Mouse (Mus musculus): ENCODE data around the gene Ppm1g. TPM values are rescaled to one million over a fixed set of nuclear protein-coding genes. Genes with fewer than 3 reads are reported as not detected.
A peak's percentile ranks its signal among the peaks of the same experiment; 100 is the strongest.

Ppm1g gene
- polyA plus RNA-seq, 1 experiment from 2014 or later: 85.4 TPM

DNA sequence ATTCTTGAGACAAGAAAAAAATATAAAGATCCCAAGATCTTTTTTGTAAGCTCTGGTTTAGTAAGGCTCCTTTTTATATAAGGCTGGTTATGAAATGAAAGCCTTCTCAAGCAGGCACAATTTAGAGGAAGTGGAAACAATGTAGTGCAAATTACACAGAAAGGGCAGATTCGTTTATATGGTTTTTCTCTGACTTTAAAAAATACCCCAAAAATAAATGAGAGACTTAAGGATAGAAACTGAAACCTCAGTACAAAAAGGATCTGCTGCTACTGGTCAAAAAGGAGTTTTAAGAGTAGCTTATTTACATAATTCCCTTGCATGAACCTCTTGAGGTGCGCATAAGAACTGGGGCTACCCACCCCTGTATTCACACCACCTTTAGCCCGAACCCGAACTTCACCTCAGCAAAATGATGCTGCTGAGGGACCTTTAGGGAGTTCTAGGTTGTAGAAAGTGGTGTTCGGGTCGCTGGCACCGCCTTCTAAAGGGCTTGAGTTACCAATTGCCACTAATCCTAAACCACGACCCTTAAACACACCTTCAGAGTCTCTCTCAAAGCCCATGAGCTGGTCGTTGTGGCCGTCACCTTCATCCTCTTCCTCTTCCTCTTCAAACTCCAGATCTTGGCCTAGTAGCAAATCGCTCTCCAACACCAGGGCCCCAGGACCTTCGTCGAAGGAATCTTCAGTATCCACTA is 19.3 kb downstream of the Ppm1g start:
- Histone ChIP-seq H3K9ac (ENCODE audit: low read length) (peak overlapping the region; percentile 90), H3K4me3 (ENCODE audit: control insufficient read depth in 1 of 2, insufficient read depth in 1 of 2, low read depth in 1 of 2, low read length in 2 of 2) (peak overlapping the region; percentile 72 to 86), H3K4me2 (ENCODE audit: low read length) (peak overlapping the region; percentile 90), H3K9me3 (ENCODE audit: control insufficient read depth, low read length) (peaks cover 6% of the 10 kb centered on the region), H3K27ac (replicated peaks in 1 of 2; ENCODE audit: control insufficient read depth in 1 of 2, insufficient read depth in 1 of 2, low read depth in 2 of 2, low read length in 2 of 2) (peak overlapping the region; percentile 36 to 86), H3K27me3 (ENCODE audit: control insufficient read depth, insufficient read depth, low read length) (no peaks in the 10 kb centered on the region), H3K4me1 (ENCODE audit: control insufficient read depth in 2 of 2, insufficient read depth in 2 of 2, low read length in 2 of 2) (peaks cover 5 to 15% of the 10 kb centered on the region in 2 experiments; a peak in 2 of 4 replicates), H3K36me3 (ENCODE audit: control insufficient read depth, insufficient read depth, low read length) (peaks cover 83% of the 10 kb centered on the region)
- ATAC-seq (ENCODE audit: insufficient number of reproducible peaks, insufficient read depth, low FRiP score, low read depth): no peak
- 19% methylated on average over 13 of the region's 13 CpGs for WGBS

DNA sequence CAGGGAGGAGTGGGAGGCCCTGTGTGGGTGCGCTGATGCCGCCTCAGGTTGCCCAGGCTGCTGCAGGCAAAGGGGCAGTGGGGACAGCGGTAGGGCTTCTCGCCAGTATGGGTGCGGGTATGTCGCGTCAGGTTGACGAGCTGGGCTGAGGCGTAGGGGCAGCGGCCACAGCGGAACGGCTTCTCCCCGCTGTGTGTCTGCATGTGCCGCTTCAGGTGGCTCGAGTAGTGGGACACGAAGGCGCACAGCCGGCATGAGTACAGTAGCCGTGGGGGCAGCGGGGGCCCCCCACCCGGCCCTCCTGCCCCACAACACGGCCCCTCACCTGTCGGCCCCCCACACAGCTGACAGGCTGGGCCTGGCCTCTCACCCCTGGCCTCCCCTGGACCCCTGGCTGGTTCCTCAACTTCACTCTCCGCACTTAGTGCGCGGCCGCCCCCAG is 20.1 kb downstream of the Ppm1g start:
- Histone ChIP-seq H3K4me1 (ENCODE audit: control insufficient read depth in 2 of 2, insufficient read depth in 2 of 2, low read length in 2 of 2) (peaks cover 5 to 15% of the 10 kb centered on the region in 2 experiments; a peak in 2 of 4 replicates), H3K9me3 (ENCODE audit: control insufficient read depth, low read length) (peaks cover 6% of the 10 kb centered on the region), H3K27ac (replicated peaks in 1 of 2; ENCODE audit: control insufficient read depth in 1 of 2, insufficient read depth in 1 of 2, low read depth in 2 of 2, low read length in 2 of 2) (no peak overlapping the region), H3K4me2 (ENCODE audit: low read length) (0 out of 2 replicates have a peak overlapping the region, but pooled peaks have one; percentile 90), H3K27me3 (ENCODE audit: control insufficient read depth, insufficient read depth, low read length) (no peaks in the 10 kb centered on the region), H3K9ac (ENCODE audit: low read length) (no peak overlapping the region; the same call in 1 of the 2 replicates), H3K36me3 (ENCODE audit: control insufficient read depth, insufficient read depth, low read length) (peaks cover 84% of the 10 kb centered on the region), H3K4me3 (ENCODE audit: control insufficient read depth in 1 of 2, insufficient read depth in 1 of 2, low read depth in 1 of 2, low read length in 2 of 2) (no peak overlapping the region; a peak in 1 of 4 replicates)
- 88% methylated on average over 27 of the region's 27 CpGs for WGBS
- no peak for ATAC-seq (ENCODE audit: insufficient number of reproducible peaks, insufficient read depth, low FRiP score, low read depth)

DNA sequence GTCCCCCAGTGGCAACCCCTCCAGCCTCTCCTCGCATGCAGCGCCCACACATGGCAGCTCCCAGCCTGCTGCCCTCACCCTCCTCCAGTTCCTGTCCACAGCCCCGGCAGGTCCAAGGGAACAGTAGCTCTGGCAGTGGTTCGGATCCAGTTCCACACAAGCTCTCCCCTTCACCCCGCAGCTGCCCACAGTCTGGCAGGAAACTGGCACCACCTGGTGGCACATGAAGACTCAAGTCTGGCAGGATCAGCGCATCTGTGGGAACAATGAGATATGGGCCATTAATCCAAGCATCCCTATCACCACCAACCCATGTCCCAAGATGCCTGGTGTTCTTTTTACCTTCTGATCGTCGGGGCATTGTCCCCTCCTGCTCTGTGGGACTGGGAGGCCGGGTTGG is 20.6 kb downstream of the Ppm1g start:
- Histone ChIP-seq H3K27ac (replicated peaks in 1 of 2; ENCODE audit: control insufficient read depth in 1 of 2, insufficient read depth in 1 of 2, low read depth in 2 of 2, low read length in 2 of 2) (no peak overlapping the region), H3K4me1 (ENCODE audit: control insufficient read depth in 2 of 2, insufficient read depth in 2 of 2, low read length in 2 of 2) (peaks cover 5 to 15% of the 10 kb centered on the region in 2 experiments; a peak in 2 of 4 replicates), H3K4me2 (ENCODE audit: low read length) (no peak overlapping the region), H3K27me3 (ENCODE audit: control insufficient read depth, insufficient read depth, low read length) (no peaks in the 10 kb centered on the region), H3K4me3 (ENCODE audit: control insufficient read depth in 1 of 2, insufficient read depth in 1 of 2, low read depth in 1 of 2, low read length in 2 of 2) (no peak overlapping the region), H3K9me3 (ENCODE audit: control insufficient read depth, low read length) (peaks cover 6% of the 10 kb centered on the region), H3K36me3 (ENCODE audit: control insufficient read depth, insufficient read depth, low read length) (peaks cover 84% of the 10 kb centered on the region), H3K9ac (ENCODE audit: low read length) (no peak overlapping the region)
- WGBS: 90% methylated on average over 9 of the region's 9 CpGs
- ATAC-seq (ENCODE audit: insufficient number of reproducible peaks, insufficient read depth, low FRiP score, low read depth): no peak

DNA sequence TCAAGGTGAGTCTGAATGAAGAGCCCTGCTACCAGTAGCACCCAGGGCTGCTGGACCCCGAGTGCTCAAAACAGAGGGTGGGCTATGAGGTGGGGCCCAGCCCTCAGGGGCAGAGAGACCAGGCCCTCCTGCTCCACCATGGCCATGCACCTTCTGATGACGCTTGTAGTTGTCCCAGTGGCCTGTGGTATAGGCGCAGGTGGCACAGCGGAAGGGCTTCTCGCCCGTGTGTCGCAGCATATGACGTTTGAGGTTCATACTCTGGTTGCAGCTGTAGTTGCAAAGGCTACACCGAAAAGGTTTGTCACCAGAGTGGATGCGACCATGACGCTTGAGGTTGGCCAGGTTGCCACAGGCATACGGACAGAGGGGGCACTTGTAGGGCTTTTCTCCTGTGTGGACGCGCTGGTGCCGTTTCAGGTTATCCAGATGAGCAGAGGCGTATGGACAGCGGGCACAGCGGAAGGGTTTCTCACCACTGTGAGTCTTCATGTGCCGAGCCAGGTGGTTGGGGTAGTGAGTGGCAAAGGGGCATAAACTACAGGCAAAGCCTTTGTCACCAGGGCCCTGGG is 21.1 kb downstream of the Ppm1g start:
- Histone ChIP-seq H3K27me3 (ENCODE audit: control insufficient read depth, insufficient read depth, low read length) (no peaks in the 10 kb centered on the region), H3K9ac (ENCODE audit: low read length) (no peak overlapping the region), H3K4me3 (ENCODE audit: control insufficient read depth in 1 of 2, insufficient read depth in 1 of 2, low read depth in 1 of 2, low read length in 2 of 2) (no peak overlapping the region), H3K36me3 (ENCODE audit: control insufficient read depth, insufficient read depth, low read length) (peaks cover 84% of the 10 kb centered on the region), H3K4me2 (ENCODE audit: low read length) (no peak overlapping the region), H3K9me3 (ENCODE audit: control insufficient read depth, low read length) (peaks cover 6% of the 10 kb centered on the region), H3K27ac (replicated peaks in 1 of 2; ENCODE audit: control insufficient read depth in 1 of 2, insufficient read depth in 1 of 2, low read depth in 2 of 2, low read length in 2 of 2) (no peak overlapping the region), H3K4me1 (ENCODE audit: control insufficient read depth in 2 of 2, insufficient read depth in 2 of 2, low read length in 2 of 2) (peaks cover 5 to 16% of the 10 kb centered on the region in 2 experiments; a peak in 3 of 4 replicates)
- ATAC-seq (ENCODE audit: insufficient number of reproducible peaks, insufficient read depth, low FRiP score, low read depth): no peak
- WGBS: 89% methylated on average over 19 of the region's 19 CpGs

DNA sequence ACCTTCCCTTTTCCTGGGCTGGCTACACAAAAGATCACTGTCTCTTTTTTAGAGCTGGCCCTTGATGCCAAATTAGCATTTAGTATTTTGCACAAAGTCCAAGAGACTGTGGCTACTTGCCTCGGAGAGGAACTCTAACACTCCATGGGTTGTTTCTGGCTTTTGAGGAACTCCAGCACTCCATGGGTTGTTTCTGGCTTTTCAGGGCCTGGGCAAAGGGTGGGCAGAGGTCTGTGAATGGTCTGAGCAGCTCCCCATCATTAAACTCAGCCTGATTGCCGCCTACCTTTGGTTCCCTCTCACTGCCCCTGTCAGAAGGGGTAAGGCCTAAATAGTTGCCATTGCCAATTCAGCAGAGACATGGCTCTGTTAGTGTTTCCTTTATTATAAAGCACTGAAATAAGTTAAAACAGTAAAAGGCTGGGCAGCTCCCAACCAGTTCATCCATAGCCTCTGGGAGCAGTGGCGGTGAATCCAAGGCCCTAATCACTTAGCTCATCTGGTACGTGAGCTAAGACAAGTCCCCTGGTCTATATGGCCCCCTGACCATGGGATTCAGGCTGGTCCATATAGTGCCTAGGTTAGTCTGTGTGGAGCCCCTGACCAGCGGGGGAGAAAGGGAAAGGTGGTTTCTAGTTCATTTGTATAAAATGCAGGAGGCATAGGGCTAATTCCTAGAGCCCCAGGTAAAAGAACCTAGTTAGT is 21.7 kb downstream of the Ppm1g start:
- ATAC-seq (ENCODE audit: insufficient number of reproducible peaks, insufficient read depth, low FRiP score, low read depth): no peak
- Histone ChIP-seq H3K9ac (ENCODE audit: low read length) (0 out of 2 replicates have a peak overlapping the region, but pooled peaks have one; percentile 3), H3K9me3 (ENCODE audit: control insufficient read depth, low read length) (peaks cover 6% of the 10 kb centered on the region), H3K4me3 (ENCODE audit: control insufficient read depth in 1 of 2, insufficient read depth in 1 of 2, low read depth in 1 of 2, low read length in 2 of 2) (no peak overlapping the region), H3K27me3 (ENCODE audit: control insufficient read depth, insufficient read depth, low read length) (no peaks in the 10 kb centered on the region), H3K4me1 (ENCODE audit: control insufficient read depth in 2 of 2, insufficient read depth in 2 of 2, low read length in 2 of 2) (peaks cover 5 to 22% of the 10 kb centered on the region in 2 experiments; a peak in 3 of 4 replicates), H3K27ac (replicated peaks in 1 of 2; ENCODE audit: control insufficient read depth in 1 of 2, insufficient read depth in 1 of 2, low read depth in 2 of 2, low read length in 2 of 2) (no peak overlapping the region), H3K4me2 (ENCODE audit: low read length) (no peak overlapping the region), H3K36me3 (ENCODE audit: control insufficient read depth, insufficient read depth, low read length) (peaks cover 82% of the 10 kb centered on the region)
- WGBS: 79% methylated on average over 5 of the region's 5 CpGs

DNA sequence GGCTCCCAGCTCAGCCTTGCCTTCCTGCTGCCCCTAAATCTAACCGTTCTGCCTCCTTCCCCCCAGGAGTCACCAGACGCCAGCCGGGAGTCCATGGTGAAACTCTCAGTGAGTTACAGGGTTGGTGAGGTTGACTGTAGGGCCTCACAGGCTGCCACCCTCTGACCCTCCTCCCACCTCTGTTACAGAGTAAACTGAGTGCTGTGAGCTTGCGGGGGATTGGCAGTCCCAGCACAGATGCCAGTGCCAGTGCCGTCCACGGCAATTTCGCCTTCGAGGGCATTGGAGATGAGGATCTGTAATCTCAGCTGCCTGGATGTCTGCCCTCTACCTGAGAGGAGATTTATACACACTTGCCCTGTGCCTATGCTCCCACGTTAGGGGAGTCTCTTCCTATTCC is 22.3 kb downstream of the Ppm1g start:
- peaks cover 76% of the 10 kb centered on the region for H3K36me3 ChIP-seq (ENCODE audit: control insufficient read depth, insufficient read depth, low read length)
- H3K9me3 ChIP-seq (ENCODE audit: control insufficient read depth, low read length): peaks cover 6% of the 10 kb centered on the region
- no peak overlapping the region for H3K9ac ChIP-seq (ENCODE audit: low read length)
- H3K4me1 ChIP-seq (ENCODE audit: control insufficient read depth in 2 of 2, insufficient read depth in 2 of 2, low read length in 2 of 2): peaks cover 5 to 23% of the 10 kb centered on the region in 2 experiments; a peak in 3 of 4 replicates
- WGBS: 77% methylated on average over 9 of the region's 9 CpGs
- H3K27ac ChIP-seq (replicated peaks in 1 of 2; ENCODE audit: control insufficient read depth in 1 of 2, insufficient read depth in 1 of 2, low read depth in 2 of 2, low read length in 2 of 2): no peak overlapping the region
- H3K27me3 ChIP-seq (ENCODE audit: control insufficient read depth, insufficient read depth, low read length): no peaks in the 10 kb centered on the region
- no peak overlapping the region for H3K4me3 ChIP-seq (ENCODE audit: control insufficient read depth in 1 of 2, insufficient read depth in 1 of 2, low read depth in 1 of 2, low read length in 2 of 2)
- no peak for ATAC-seq (ENCODE audit: insufficient number of reproducible peaks, insufficient read depth, low FRiP score, low read depth)
- H3K4me2 ChIP-seq (ENCODE audit: low read length): no peak overlapping the region

DNA sequence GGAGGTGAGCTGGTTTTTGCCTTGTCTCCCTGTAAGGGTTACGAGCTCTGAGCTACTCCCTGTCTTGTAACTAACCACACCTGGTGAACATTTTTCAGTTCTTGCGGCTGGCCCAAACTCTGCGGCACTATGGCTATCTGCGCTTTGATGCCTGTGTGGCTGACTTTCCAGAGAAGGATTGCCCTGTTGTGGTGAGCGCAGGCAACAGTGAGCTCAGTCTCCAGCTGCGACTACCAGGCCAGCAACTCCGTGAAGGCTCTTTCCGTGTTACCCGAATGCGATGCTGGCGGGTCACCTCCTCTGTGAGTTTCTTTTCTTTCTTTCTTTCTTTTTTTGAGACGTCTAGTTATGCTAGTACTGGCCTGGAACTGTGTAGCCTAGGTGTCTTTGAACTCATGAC is 23.4 kb downstream of the Ppm1g start:
- Histone ChIP-seq H3K9ac (ENCODE audit: low read length) (no peak overlapping the region), H3K4me1 (ENCODE audit: control insufficient read depth in 2 of 2, insufficient read depth in 2 of 2, low read length in 2 of 2) (peaks cover under 1 to 20% of the 10 kb centered on the region in 2 experiments; a peak in 3 of 4 replicates), H3K4me2 (ENCODE audit: low read length) (no peak overlapping the region), H3K27me3 (ENCODE audit: control insufficient read depth, insufficient read depth, low read length) (no peaks in the 10 kb centered on the region), H3K36me3 (ENCODE audit: control insufficient read depth, insufficient read depth, low read length) (peaks cover 70% of the 10 kb centered on the region), H3K9me3 (ENCODE audit: control insufficient read depth, low read length) (peaks cover 6% of the 10 kb centered on the region), H3K27ac (replicated peaks in 1 of 2; ENCODE audit: control insufficient read depth in 1 of 2, insufficient read depth in 1 of 2, low read depth in 2 of 2, low read length in 2 of 2) (no peak overlapping the region), H3K4me3 (ENCODE audit: control insufficient read depth in 1 of 2, insufficient read depth in 1 of 2, low read depth in 1 of 2, low read length in 2 of 2) (no peak overlapping the region)
- no peak for ATAC-seq (ENCODE audit: insufficient number of reproducible peaks, insufficient read depth, low FRiP score, low read depth)
- WGBS: 89% methylated on average over 12 of the region's 12 CpGs
